ENCODE assay signal across 19 mouse cellular contexts in genomic region chr5:86078720-86079334, GRCm38 (mm10). TPM values are rescaled to one million over a fixed set of nuclear protein-coding genes. Genes with fewer than 3 reads are reported as not detected.
DNase-seq lines count a peak whose midpoint lies in the region; ATAC-seq and TF ChIP-seq lines count a peak whose summit lies in the region.
"Had no signal": no experiment of that assay in that cellular context is flagged by ENCODE, and none has a peak within 500 bp of the region (broad histone marks: within the 10 kb centered on the region; RNA-seq: fewer than 3 reads in every experiment).

No protein-coding gene starts in this region.

- H3K9me3 ChIP-seq in CH12.LX (replicated peaks; ENCODE audit: low read length): no peaks in the 10 kb centered on the region

- peaks cover 2% of the 10 kb centered on the region; the same call in 1 of the 2 replicates for H3K79me2 ChIP-seq in CH12.LX (replicated peaks; ENCODE audit: control insufficient read depth, extremely low read depth, insufficient read depth, poor library complexity, severe bottlenecking)

- H3K4me1 ChIP-seq in spleen, adult 2 months (ENCODE audit: control insufficient read depth, insufficient read depth, insufficient read length): peaks cover 14% of the 10 kb centered on the region
- H3K4me1 ChIP-seq in CH12.LX (ENCODE audit: control insufficient read depth in 1 of 2, insufficient read depth in 2 of 2): peaks cover 8 to 40% of the 10 kb centered on the region in 2 experiments; a peak in 3 of 4 replicates

- in situ Hi-C loops in CH12.LX (cut with MboI; ENCODE audit: low pct_ligation_motif_present, low pct_unique_long_range_greater_than_20kb, low sequenced_read_pairs): no loop called here

- 34% methylated on average over 3 of the region's 3 CpGs for WGBS in spleen, adult 2 months

- no peak for TF ChIP-seq CTCF in spleen, adult 2 months (IDR thresholded peaks at IDR 0.05; ENCODE audit: extremely low read depth, insufficient read depth, insufficient read length, insufficient replicate concordance)
- no peak for TF ChIP-seq CTCF in CH12.LX (conservative IDR thresholded peaks at IDR 0.05 in 1 of 2, IDR thresholded peaks at IDR 0.05 in 1 of 2; ENCODE audit: low read depth in 2 of 2, low read length in 2 of 2)

- no peak for TF ChIP-seq EP300 in CH12.LX (IDR thresholded peaks at IDR 0.05; ENCODE audit: low read length)

- H3K4me3 ChIP-seq in spleen, adult 2 months (ENCODE audit: extremely low read depth, insufficient read depth, insufficient read length): no peak overlapping the region
- H3K4me3 ChIP-seq in CH12.LX (replicated peaks in 1 of 3; ENCODE audit: low read depth in 2 of 3, low read length in 2 of 3, poor library complexity in 1 of 3): no peak overlapping the region
- H3K4me3 ChIP-seq: layer of hippocampus, adult 2 months had no signal

- no peaks in the 10 kb centered on the region for H3K27me3 ChIP-seq in spleen, adult 2 months (ENCODE audit: control insufficient read depth, insufficient read depth, low read length)
- no peaks in the 10 kb centered on the region for H3K27me3 ChIP-seq in CH12.LX (replicated peaks)

- peaks cover 12% of the 10 kb centered on the region for H3K36me3 ChIP-seq in spleen, adult 2 months (ENCODE audit: control insufficient read depth, insufficient read depth, low read length)
- peaks cover under 1 to 3% of the 10 kb centered on the region in 2 experiments for H3K36me3 ChIP-seq in CH12.LX (replicated peaks in 1 of 2; ENCODE audit: control insufficient read depth in 1 of 2, insufficient read depth in 1 of 2, low read length in 1 of 2)

- H3K27ac ChIP-seq in spleen, adult 2 months (ENCODE audit: insufficient read depth, low read length): peak overlapping the region; percentile 84
- peak overlapping the region; percentile 20; the same call in 1 of the 2 replicates for H3K27ac ChIP-seq in CH12.LX (ENCODE audit: insufficient read depth, low read depth)
- H3K27ac ChIP-seq: layer of hippocampus, adult 2 months had no signal

- no peak overlapping the region for H3K4me2 ChIP-seq in CH12.LX (ENCODE audit: insufficient read depth, low read depth, poor library complexity, severe bottlenecking)
- H3K4me2 ChIP-seq: heart, embryonic 11.5 days had no signal

- no peak overlapping the region for H3K9ac ChIP-seq in CH12.LX (ENCODE audit: insufficient read depth, low read depth)

- TF ChIP-seq RAD21 in CH12.LX (IDR thresholded peaks at IDR 0.05; ENCODE audit: low read depth, low read length): no peak

- TF ChIP-seq POLR2A in spleen, adult 2 months (IDR thresholded peaks at IDR 0.05; ENCODE audit: low read depth, low read length): no peak
- TF ChIP-seq POLR2A in CH12.LX (IDR thresholded peaks at IDR 0.05; ENCODE audit: low read depth, low read length): no peak

- DNase-seq in spleen, adult 2 months (ENCODE audit: low read depth in 1 of 2, low spot score in 2 of 2): peak; percentile 26 to 80
- no peak for DNase-seq in spleen, adult 18-20 months
- DNase-seq in CH12.LX (ENCODE audit: extremely low read depth): peak; percentile 47
- peak; percentile 10 for DNase-seq in skeletal muscle tissue, adult 2 months (ENCODE audit: low read depth, low spot score)
- no peak for DNase-seq in cerebellum, postnatal 36 days
- no peak for DNase-seq in testis, postnatal 10 days (ENCODE audit: low spot score)
- no peak for DNase-seq in ovary, postnatal 36 days (ENCODE audit: low spot score)
- DNase-seq: adrenal gland, postnatal 25 days; cerebellum, postnatal 10 days; gastrocnemius, postnatal 10 days; heart, postnatal 36 days; lung, postnatal 14 days; thymus, postnatal 4 days had no signal

- dilution Hi-C loops in CH12.LX (cut with MboI; ENCODE audit: extremely low pct_ligation_motif_present, extremely low pct_unique_long_range_greater_than_20kb, low sequenced_read_pairs): no loop called here

- peak; percentile 95 for ATAC-seq in granulocyte monocyte progenitor cell, adult 5-6 weeks (replicated peaks; ENCODE audit: poor library complexity, severe bottlenecking)
- ATAC-seq: forebrain, embryonic 16.5 days; midbrain, embryonic 16.5 days had no signal

TF ChIP-seq in CH12.LX, 34 proteins besides CTCF, POLR2A, EP300 and RAD21:
- TF ChIP-seq ZC3H11A (IDR thresholded peaks at IDR 0.05; ENCODE audit: low read depth, low read length): no peak
- TF ChIP-seq MAFK (IDR thresholded peaks at IDR 0.05; ENCODE audit: insufficient replicate concordance, low read length): no peak
- 0 out of 2 replicates have a peak, but pooled peaks have one; percentile 63 for TF ChIP-seq MEF2A (IDR thresholded peaks at IDR 0.05; ENCODE audit: borderline replicate concordance, low read depth, low read length)

RNA-seq across cellular contexts. Expression of gene Stap1, which starts 7.3 kb away (rescaled TPM):
- 6.2 and 7.2 TPM in 2 replicates for polyA plus RNA-seq in spleen, adult 2 months (2012; rRNA removed)
- 9.8 and 12.6 TPM in 2 replicates for total RNA-seq in CH12.LX (2012; rRNA removed)
- total RNA-seq in CH12.LX (2014; rRNA removed): 18.1 and 18.8 TPM in 2 replicates
- polyA plus RNA-seq in CH12.LX (2012; ENCODE audit: insufficient read length, low read depth): 14.2 and 14.4 TPM in 2 replicates
- 23.6 and 25.4 TPM in 2 replicates for total RNA-seq in granulocyte monocyte progenitor cell, adult 5-6 weeks (2014; fragmentation: Nextera tagmentation)
- 43.1 and 63.2 TPM in 2 replicates for total RNA-seq in granulocyte monocyte progenitor cell, adult 5-6 weeks (2017)
- total RNA-seq: layer of hippocampus, adult 2 months; left cerebral cortex, postnatal 10 days had no signal

RNA-seq across cellular contexts. Expression of gene Cenpc1, which starts 13.4 kb away (rescaled TPM):
- polyA plus RNA-seq in spleen, adult 2 months (2012; rRNA removed): 3.2 and 5.7 TPM in 2 replicates
- total RNA-seq in CH12.LX (2012; rRNA removed) (14.1 and 15.9 TPM in 2 replicates), CH12.LX (2014; rRNA removed) (30.6 and 32.9 TPM in 2 replicates)
- 20.6 and 21.0 TPM in 2 replicates for polyA plus RNA-seq in CH12.LX (2012; ENCODE audit: insufficient read length, low read depth)
- total RNA-seq in granulocyte monocyte progenitor cell, adult 5-6 weeks (2014; fragmentation: Nextera tagmentation): 26.7 and 28.7 TPM in 2 replicates
- total RNA-seq in granulocyte monocyte progenitor cell, adult 5-6 weeks (2017): 43.5 and 46.1 TPM in 2 replicates

Comparison
In these comparisons a context has a peak if more than half of its experiments do, and no peak if none do; other contexts are left out.
1. DNase-seq: peak in spleen, adult 2 months (2 of 2), CH12.LX (single experiment) and skeletal muscle tissue, adult 2 months (single experiment); none in spleen, adult 18-20 months (0 of 2), cerebellum, postnatal 36 days (0 of 2), testis, postnatal 10 days (single experiment) and ovary, postnatal 36 days (single experiment).